Mouse (Mus musculus) 416B (cell line): ENCODE measurements around the gene Sbno2.

ENCODE experiments used
- DNase-seq: peaks from one replicate; pipeline ENCODE4 v3.0.0; 2011; ENCODE audit warnings: low read depth

Sbno2 gene

DNA sequence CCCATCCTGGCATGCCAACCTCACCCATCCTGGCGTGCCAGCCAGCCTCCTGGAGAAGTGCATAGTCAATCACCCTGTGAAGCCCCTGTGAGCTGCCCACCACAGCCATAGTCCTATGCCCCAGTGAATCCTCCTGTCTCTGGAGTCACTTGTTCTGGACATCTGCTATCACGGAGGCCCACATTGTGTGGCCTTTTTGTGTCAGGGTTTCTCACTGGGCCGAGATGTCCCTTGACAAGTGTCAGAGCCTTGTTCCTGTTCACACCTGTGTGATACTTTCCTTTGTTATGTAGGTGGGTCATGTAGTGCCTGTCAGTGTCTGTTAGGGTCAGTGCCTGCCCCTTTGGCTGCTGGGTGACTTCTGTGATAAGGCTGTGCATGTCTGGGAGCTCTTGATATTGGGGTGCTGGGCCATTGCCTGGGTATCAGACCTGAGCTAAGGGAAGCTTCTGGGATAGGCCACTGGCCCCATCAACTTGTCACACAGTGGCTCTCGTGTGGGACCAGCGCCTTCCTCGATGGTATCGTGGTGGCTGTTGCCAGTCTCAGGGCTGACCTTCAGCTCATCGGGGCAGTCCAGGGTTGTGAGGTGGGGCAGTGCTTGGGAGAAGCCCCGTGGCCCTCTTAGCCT, 18.7 kb upstream of the Sbno2 start:
- no peak for DNase-seq

DNA sequence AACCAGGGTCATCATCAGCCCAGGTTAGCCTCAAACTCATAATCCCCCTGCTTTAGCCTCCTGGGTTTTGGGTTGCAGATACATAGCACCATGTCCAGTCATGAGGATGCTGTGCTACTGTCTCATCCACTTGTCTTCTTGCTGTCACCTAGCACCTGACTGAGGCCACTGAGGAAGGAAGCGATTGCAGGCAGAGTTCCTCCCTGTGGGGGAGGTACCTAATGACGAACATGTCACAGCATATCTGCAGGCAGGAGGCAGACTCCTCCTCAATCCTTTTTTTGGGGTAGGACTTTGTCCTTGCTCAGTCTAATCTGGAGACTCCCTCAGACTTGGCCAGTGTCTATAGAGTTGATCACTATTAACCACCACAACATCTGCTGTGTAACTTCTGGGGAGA, 16.3 kb upstream of the Sbno2 start:
- peak; percentile 27 for DNase-seq

GRCm38 (mm10) chr10:80120146-80120545, 14.8 kb upstream of the Sbno2 start:
- DNase-seq = no peak

DNA sequence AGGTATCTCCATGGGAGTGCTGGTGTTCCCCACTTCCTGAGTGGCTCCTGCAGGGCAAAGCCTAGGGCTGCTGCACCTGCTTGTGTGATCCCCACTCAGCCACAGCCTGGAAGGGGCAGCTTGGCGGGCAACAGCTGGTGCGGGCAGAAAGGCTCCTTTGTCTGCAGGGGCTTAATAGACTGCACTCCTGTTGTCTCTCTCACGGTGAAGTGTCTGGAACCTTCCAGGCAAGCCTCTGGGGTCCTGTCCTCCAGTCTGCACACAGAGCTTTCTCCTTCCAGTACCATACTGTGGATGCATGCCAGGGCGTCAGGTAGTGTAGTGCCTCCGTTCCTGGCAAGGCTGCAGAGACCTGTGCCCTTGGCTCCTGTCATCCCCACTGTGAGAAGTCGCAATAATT, 13.2 kb upstream of the Sbno2 start:
- no peak for DNase-seq

DNA sequence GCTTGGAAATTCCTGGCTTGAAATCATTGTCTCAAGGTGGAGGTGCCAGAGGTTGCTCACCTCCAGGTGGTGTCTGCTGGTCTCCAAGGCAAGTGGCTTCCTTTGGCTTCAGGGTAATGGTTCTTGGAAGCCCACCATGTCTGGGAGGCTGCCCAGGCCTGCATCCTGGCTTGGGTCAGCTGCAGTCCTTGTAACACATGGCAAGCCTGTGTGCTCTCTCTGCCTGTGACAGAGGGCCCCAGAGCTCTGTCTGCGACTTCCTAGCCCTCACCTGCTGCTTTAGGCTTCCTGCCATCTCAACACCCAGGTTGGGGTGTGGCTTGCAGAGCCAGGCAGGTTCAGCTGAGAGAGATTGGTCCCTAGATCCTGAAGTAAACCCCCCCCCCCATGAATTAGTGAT, 12.4 kb upstream of the Sbno2 start:
- DNase-seq = no peak

- DNase-seq = peak; percentile 66
These were observed 11.7 kb upstream of the Sbno2 start for GRCm38 (mm10) chr10:80116927-80117691.

GRCm38 (mm10) chr10:80116563-80116926, 11.2 kb upstream of the Sbno2 start:
- DNase-seq = no peak

DNA sequence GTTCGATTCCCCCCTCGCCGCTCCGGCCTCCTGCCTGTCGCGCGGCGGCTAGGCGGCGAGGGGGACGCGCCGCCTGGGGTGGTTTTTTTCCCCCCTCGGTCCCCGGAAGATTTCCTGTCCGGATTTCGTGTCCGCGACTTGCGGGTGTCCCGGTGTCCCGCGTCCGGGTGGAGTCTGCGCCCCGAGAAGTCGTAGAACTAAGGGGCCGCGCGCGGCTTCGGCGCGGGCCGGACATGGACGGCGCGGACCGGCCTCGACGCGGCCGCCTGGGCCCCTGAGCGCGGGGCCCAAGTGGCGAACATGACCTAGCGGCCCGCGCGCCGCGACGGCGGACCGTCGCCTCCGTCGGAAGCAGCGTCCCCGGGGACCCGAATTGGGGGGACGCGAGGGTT, 10.6 kb upstream of the Sbno2 start:
- no peak for DNase-seq

GRCm38 (mm10) chr10:80115290-80115943, 10.0 kb upstream of the Sbno2 start, which contains the start of gene Stk11:
Stk11 (plus strand) TSS chr10:80115803.
- DNase-seq = peak; percentile 100

DNA sequence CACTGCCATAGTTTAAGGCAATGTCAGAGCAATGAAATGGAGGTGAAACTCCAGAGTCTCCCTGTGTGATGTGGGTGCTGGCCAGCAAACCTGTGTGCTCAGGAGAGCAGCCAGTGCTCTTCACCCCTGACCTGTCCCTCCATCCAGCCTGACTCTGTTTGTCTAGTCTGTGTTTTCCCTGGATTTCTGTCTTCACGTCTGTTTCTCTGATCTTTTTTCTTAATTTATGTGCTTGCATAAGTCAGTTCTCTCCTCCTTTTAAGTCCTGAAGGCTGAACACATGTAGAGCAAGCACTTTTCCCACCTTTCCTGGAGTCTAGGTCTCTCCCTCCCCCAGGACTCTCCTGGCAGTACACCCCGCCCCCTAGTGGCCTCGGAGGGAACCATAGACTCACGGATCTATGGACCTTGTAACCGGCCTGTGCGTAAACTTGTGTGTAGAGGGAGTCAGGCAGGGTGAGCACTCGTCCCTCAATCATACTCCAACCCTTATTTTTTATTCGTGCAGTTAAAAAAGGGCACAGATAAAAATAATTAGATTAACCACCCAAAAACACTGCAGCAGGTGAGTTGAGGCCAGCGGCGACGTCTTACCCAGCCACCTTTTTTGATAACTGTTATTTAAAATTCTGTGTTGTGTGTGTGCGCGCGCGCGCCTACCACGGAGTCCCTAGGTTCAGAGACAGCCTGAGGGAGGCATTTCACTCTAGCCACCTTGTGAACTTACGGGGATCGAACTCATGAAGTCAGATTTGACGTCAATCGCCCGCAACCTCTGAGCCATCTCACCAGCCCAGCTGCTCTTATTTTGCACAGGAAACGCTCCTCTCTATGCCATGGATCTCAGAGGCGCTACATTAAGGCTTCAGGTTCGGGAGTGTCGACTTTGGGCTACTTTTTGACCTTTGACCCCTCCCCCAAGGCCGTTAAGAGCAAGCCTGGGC, 9.2 kb upstream of the Sbno2 start:
- DNase-seq = peak; percentile 93

GRCm38 (mm10) chr10:80107678-80108077, 2.3 kb upstream of the Sbno2 start:
- no peak for DNase-seq

DNA sequence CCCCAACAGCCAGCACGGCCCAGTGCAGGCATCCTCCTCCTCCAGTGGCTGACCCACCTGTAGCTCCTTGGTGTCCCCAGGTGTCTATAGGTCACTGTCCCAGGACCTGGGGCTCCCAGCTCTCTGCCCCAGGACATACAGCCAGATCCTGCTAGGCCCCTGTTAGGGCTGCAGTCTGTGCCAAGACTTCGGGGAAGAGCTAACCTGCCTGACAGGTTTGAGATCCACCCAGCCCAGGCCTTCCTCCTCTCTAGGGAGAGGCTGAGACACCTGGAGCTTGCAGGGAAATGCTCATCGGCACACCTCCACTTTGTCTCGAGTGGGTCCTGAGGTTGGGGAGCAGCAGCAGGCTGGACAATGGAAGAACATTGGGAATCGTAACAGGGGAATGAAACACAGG, 555 bp upstream of the Sbno2 start:
- DNase-seq = no peak

- no peak for DNase-seq
These were observed 1.2 kb downstream of the Sbno2 start for GRCm38 (mm10) chr10:80104181-80104580.

DNA sequence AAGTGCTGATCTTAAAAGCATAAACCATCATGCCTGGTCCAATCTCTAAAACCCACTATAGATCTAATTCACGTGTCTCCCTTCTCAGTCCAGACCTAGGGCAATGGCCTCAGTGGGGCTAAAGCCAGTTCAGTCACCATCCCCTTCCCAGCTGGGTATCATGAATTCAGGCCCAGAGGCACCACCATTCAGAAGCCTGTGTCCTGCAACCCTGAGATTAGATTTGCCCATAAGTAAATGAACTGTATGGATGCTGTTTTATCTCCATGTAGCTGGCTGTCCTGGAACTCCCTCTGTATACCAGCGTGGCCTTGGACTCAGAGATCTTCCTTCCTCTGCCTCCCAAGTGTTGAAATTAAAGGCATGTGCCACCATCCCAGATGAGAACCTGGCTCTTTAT, 2.3 kb downstream of the Sbno2 start:
- DNase-seq = no peak

GRCm38 (mm10) chr10:80102216-80102915, 3.0 kb downstream of the Sbno2 start:
- DNase-seq = peak; percentile 84

DNA sequence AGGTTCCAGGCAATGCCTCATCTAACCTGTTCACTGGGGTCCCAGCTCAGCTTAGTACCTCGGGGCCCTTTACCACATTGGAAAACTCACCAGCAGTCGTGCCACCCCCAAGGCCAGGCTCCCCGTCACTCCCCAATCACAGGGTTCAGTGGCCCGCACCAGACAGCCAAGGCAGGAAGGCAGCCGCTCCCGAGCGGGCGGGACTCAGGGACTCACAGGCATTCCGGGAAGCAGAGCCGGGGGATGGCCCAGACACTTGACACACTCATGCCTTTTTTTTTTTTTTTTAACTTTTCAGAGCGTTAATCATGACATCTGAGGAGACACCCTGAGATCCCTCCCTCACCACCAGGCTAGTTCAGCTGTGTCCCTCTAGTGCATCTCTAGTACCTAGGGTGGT, 4.4 kb downstream of the Sbno2 start:
- DNase-seq = no peak

- DNase-seq = no peak
These were observed 6.7 kb downstream of the Sbno2 start for GRCm38 (mm10) chr10:80098630-80099029.

DNA sequence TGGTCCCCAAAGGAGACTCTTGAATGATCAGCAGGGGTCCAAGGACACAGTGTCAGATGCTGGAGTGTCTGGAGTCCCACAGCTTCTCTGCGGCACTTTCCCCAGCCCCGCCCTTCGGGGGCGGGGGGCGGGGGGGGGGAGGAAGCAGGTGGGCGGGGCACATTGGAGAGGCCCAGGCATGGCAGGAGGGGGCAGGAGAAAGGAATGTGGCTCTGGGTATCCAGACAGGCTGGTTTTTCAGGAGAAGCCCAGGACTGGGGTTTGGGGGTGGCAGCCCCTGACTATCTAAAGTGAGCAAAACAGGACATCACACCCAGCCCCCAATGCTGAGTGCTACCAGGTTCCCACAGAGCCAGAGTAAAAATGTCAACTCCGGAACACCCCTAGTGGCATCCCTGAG, 8.1 kb downstream of the Sbno2 start:
- DNase-seq = no peak

DNA sequence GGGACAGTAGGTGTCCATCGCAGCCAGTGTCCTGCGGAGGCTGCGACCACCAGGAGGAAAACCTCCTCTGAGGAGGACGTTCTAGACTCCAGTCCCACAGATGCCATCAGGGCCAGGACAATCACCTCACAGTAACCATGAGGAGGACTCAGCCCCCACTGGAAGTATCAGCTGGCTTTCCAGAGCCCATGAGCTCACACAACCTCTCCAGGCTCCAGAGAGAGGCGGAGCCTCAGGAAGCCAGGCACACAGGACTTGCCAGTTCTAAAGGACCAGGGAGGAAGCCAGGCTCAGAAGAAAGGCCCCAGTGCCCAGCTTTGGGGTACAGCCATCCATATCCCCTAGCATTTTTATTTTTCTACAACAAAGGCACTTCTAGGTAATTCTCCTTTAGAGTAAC, 9.8 kb downstream of the Sbno2 start:
- no peak for DNase-seq

- no peak for DNase-seq
These were observed 10.7 kb downstream of the Sbno2 start for GRCm38 (mm10) chr10:80094684-80095083.

DNA sequence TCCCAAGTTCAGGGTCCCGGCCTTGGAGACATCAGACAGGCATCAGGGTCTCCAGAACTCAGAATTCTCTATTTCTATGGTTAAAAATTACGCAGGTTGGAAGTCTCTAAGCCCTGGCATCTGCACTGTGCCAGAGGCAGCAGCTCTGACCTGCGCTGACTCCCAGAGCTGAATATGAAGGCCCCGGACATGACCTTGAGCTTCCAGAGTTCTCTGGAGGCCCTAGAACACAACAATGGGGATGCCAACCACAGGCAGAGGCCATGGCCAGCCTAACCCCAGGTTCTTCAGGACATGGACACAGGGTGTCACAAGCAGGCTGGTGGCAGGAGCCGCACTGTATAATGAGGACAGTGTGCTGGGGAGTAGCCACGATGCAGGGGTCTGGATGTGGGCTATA, 11.3 kb downstream of the Sbno2 start:
- no peak for DNase-seq

GRCm38 (mm10) chr10:80092690-80093089, 12.7 kb downstream of the Sbno2 start:
- DNase-seq = no peak
